Mouse (Mus musculus) small intestine, adult 2 months (tissue): ENCODE measurements at regions not wholly inside any gene's neighbourhood (a gene's known extent, or its start where the extent isn't known, plus 50 kb on each side); places are given as distances from the start of the nearest gene placed in this dataset.
"Not testable (repeated sequence)": the region's sequence is repeated elsewhere in the genome, so short reads cannot be mapped to it uniquely, and the experiment has no call there.

Experiments used
- CTCF ChIP-seq: fragments of 200-500 bp; IDR thresholded peaks from 2 replicates; pipeline ENCODE4 v1.5.1; 2012; ENCODE audit warnings: low read depth, mild to moderate bottlenecking, control low read depth, inconsistent platforms, low read length, moderate library complexity, mixed read lengths; ENCODE audit not compliant: insufficient replicate concordance, insufficient read length; ENCODE audit errors: extremely low read depth
- POLR2A ChIP-seq: fragments of 200-500 bp; IDR thresholded peaks from 2 replicates; pipeline ENCODE4 v1.6.1; 2012; ENCODE audit warnings: low read depth, mild to moderate bottlenecking, control low read depth, inconsistent platforms, low read length, moderate library complexity

- not testable (repeated sequence) for TF ChIP-seq CTCF, POLR2A
These were observed 558.9 kb upstream of the Olfr1507 start for GRCm38 (mm10) chr14:53054439-53054838.
